Mouse (Mus musculus): Measurements from ENCODE around the gene Prdm5.

DNA sequence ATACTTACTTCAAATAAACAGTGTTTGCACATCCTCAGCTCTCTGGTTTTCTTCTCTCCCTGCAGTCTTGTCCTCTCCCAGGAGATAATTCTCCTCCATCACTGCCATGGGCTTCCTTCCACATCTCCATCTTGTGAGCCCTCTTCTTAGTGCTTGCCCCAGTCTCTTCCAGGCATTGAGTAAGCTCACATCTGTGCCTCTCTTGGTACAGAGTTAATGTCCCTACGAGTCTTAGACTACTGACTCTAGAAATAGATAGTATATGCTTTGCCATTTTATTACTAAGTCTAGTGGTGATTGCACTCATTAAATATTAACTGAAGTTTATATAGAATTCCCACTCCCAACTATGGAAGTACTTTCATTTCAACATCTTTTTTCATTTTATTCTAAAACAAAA is 154.0 kb downstream of the Prdm5 start:
- TF ChIP-seq CTCF (IDR thresholded peaks at IDR 0.05; ENCODE audit: extremely low read depth, insufficient read depth, insufficient read length, insufficient replicate concordance) (no peak), POLR2A (IDR thresholded peaks at IDR 0.05; ENCODE audit: low read depth, low read length) (no peak)
